Mouse (Mus musculus) MEL (cell line): ENCODE data around the gene Kit. TPM values are rescaled to one million over a fixed set of nuclear protein-coding genes. Genes with fewer than 3 reads are reported as not detected.

Experiments
- DNase-seq: peaks from one replicate; pipeline ENCODE4 v3.0.0; 2011; ENCODE audit warnings: low read depth, low spot score
- H3K27ac ChIP-seq: 2 replicates; pipeline ENCODE4 v1.5.1; 2012; ENCODE audit warnings: low read depth, mild to moderate bottlenecking, control low read depth, low read length, moderate library complexity; ENCODE audit not compliant: control insufficient read depth
- H3K27me3 ChIP-seq, 2 experiments: fragments of 150-350 bp in 1 of 2; sonication (generic) in 1 of 2; 2 replicates each; pipeline ENCODE4 v1.6.1; 2012; ENCODE audit warnings: low read length in 2 of 2, mild to moderate bottlenecking in 2 of 2, improper control_type of control experiment in 1 of 2, moderate library complexity in 1 of 2; ENCODE audit not compliant: insufficient read depth in 2 of 2, control insufficient read depth in 1 of 2
- H3K36me3 ChIP-seq, 2 experiments: 2 replicates each; pipeline ENCODE4 v1.6.1; 2012 to 2014; ENCODE audit warnings: low read length in 2 of 2, improper control_type of control experiment in 1 of 2, inconsistent platforms in 1 of 2, mild to moderate bottlenecking in 1 of 2; ENCODE audit not compliant: insufficient read depth in 2 of 2, control insufficient read depth in 1 of 2
- H3K4me1 ChIP-seq, 2 experiments: fragments of 150-350 bp in 1 of 2; sonication (generic) in 1 of 2; 2 replicates each; pipeline ENCODE4 v1.6.1; 2012; ENCODE audit warnings: low read length in 2 of 2, improper control_type of control experiment in 1 of 2, mild to moderate bottlenecking in 1 of 2; ENCODE audit not compliant: insufficient read depth in 2 of 2, control insufficient read depth in 1 of 2
- H3K4me3 ChIP-seq, 2 experiments: fragments of 150-350 bp in 1 of 2; sonication (generic) in 1 of 2; 2 replicates each; pipeline ENCODE4 v1.5.1; 2012; ENCODE audit warnings: low read depth in 2 of 2, low read length in 2 of 2, mild to moderate bottlenecking in 2 of 2, moderate library complexity in 2 of 2, control low read depth in 1 of 2, improper control_type of control experiment in 1 of 2; ENCODE audit not compliant: control insufficient read depth in 1 of 2, insufficient read depth in 1 of 2
- H3K79me2 ChIP-seq: 2 replicates; pipeline ENCODE4 v1.6.1; 2012; ENCODE audit warnings: mild to moderate bottlenecking, low read length, moderate library complexity; ENCODE audit not compliant: control insufficient read depth, poor library complexity, insufficient read depth
- H3K9ac ChIP-seq: 2 replicates; pipeline ENCODE4 v1.6.1; 2012; ENCODE audit warnings: low read depth, mild to moderate bottlenecking, control low read depth, low read length, moderate library complexity; ENCODE audit not compliant: control insufficient read depth, poor library complexity, severe bottlenecking
- H3K9me3 ChIP-seq: fragments of 150-350 bp; sonication (generic); replicated peaks from 2 replicates; pipeline ENCODE4 v1.6.1; 2012; ENCODE audit warnings: mild to moderate bottlenecking, low read length, improper control_type of control experiment, moderate library complexity; ENCODE audit not compliant: insufficient read depth
- CHD1 ChIP-seq: IDR thresholded peaks from 2 replicates; pipeline ENCODE4 v1.6.1; 2012; ENCODE audit warnings: low read depth, mild to moderate bottlenecking, inconsistent platforms, low read length, improper control_type of control experiment
- CTCF ChIP-seq, 3 experiments: IDR thresholded peaks in 2 of 3; conservative IDR thresholded peaks in 1 of 3; 2 replicates each; pipeline ENCODE4 v1.5.1; 2011 to 2012; ENCODE audit warnings: low read length in 3 of 3, low read depth in 2 of 3, mild to moderate bottlenecking in 2 of 3, improper control_type of control experiment in 1 of 3, inconsistent platforms in 1 of 3, mixed read lengths in 1 of 3, moderate library complexity in 1 of 3; ENCODE audit not compliant: control insufficient read depth in 1 of 3, insufficient read depth in 1 of 3, poor library complexity in 1 of 3, severe bottlenecking in 1 of 3
- E2F4 ChIP-seq: IDR thresholded peaks from 2 replicates; pipeline ENCODE4 v1.6.1; 2011; ENCODE audit warnings: low read depth, low read length, improper control_type of control experiment, borderline replicate concordance
- EP300 ChIP-seq, 2 experiments: IDR thresholded peaks; 2 replicates each; pipeline ENCODE4 v1.6.1; 2011; ENCODE audit warnings: improper control_type of control experiment in 2 of 2, low read length in 2 of 2, low read depth in 1 of 2, mild to moderate bottlenecking in 1 of 2
- GATA1 ChIP-seq: IDR thresholded peaks from 2 replicates; pipeline ENCODE4 v1.6.1; 2011; ENCODE audit warnings: low read depth, low read length, improper control_type of control experiment
- KAT2A ChIP-seq: conservative IDR thresholded peaks from 2 replicates; pipeline ENCODE4 v1.6.1; 2012; ENCODE audit warnings: low read depth, low read length, improper control_type of control experiment, inconsistent platforms
- MYB ChIP-seq: IDR thresholded peaks from 2 replicates; pipeline ENCODE4 v1.6.1; 2011; ENCODE audit warnings: mild to moderate bottlenecking, low read depth, low read length, improper control_type of control experiment
- NELFE ChIP-seq: IDR thresholded peaks from 2 replicates; pipeline ENCODE4 v1.6.1; 2011; ENCODE audit warnings: low read depth, low read length, improper control_type of control experiment
- NRF1 ChIP-seq: IDR thresholded peaks from 2 replicates; pipeline ENCODE4 v1.6.1; 2014; ENCODE audit warnings: low read depth, mild to moderate bottlenecking, inconsistent platforms, low read length, improper control_type of control experiment, moderate library complexity; ENCODE audit not compliant: poor library complexity, insufficient read depth, severe bottlenecking
- POLR2A ChIP-seq, 2 experiments: IDR thresholded peaks; 2 replicates each; pipeline ENCODE4 v1.6.1; 2011 to 2012; ENCODE audit warnings: low read length in 2 of 2, mild to moderate bottlenecking in 2 of 2, control low read depth in 1 of 2, improper control_type of control experiment in 1 of 2, low read depth in 1 of 2, moderate library complexity in 1 of 2; ENCODE audit not compliant: control insufficient read depth in 1 of 2, insufficient read depth in 1 of 2, poor library complexity in 1 of 2
- POLR2AphosphoS2 ChIP-seq: IDR thresholded peaks from 2 replicates; pipeline ENCODE4 v1.6.1; 2011; ENCODE audit warnings: low read length, improper control_type of control experiment
- POLR2AphosphoS5 ChIP-seq: IDR thresholded peaks from 2 replicates; pipeline ENCODE4 v1.6.1; 2012; ENCODE audit warnings: low read depth, borderline replicate concordance, mild to moderate bottlenecking, inconsistent platforms, low read length, moderate library complexity, mixed read lengths
- TAL1 ChIP-seq: IDR thresholded peaks from 2 replicates; pipeline ENCODE4 v1.6.1; 2012; ENCODE audit warnings: mild to moderate bottlenecking, inconsistent platforms, low read length, moderate library complexity, mixed read lengths
- UBTF ChIP-seq: IDR thresholded peaks from 2 replicates; pipeline ENCODE4 v1.6.1; 2012; ENCODE audit warnings: low read depth, mild to moderate bottlenecking, inconsistent platforms, low read length, improper control_type of control experiment, moderate library complexity, borderline replicate concordance; ENCODE audit not compliant: insufficient read depth
- USF1 ChIP-seq: IDR thresholded peaks from 2 replicates; pipeline ENCODE4 v1.6.1; 2014; ENCODE audit warnings: low read depth, mild to moderate bottlenecking, inconsistent platforms, low read length, improper control_type of control experiment, moderate library complexity
- ZKSCAN1 ChIP-seq: IDR thresholded peaks from 2 replicates; pipeline ENCODE4 v1.6.1; 2012; ENCODE audit warnings: low read depth, mild to moderate bottlenecking, inconsistent platforms, low read length, improper control_type of control experiment, moderate library complexity
- polyA plus RNA-seq, 2 experiments: library from polyadenylated mRNA; stranded (reverse) in 1 of 2; unstranded in 1 of 2; fragments of >175 nt in 1 of 2; fragments of >200 nt in 1 of 2; gene quantifications; 2 replicates each; pipeline versions ENCODE4 v1.2.1 to v1.2.4; 2012; ENCODE audit warnings: low replicate concordance in 2 of 2, low read depth in 1 of 2; ENCODE audit not compliant: insufficient read length in 2 of 2, insufficient read depth in 1 of 2, missing spikeins in 1 of 2
- total RNA-seq: library from RNA; depleted of rRNA; stranded (reverse); fragments of 300-350 nt; gene quantifications from 2 replicates; pipeline ENCODE4 v1.2.3, GENCODE M21; 2012

Kit gene
- total and polyA plus RNA-seq, 3 experiments = 1.0 to 1.8 TPM; not detected in 1

GRCm38 (mm10) chr5:75663768-75664167, 89.1 kb downstream of the Kit start:
- no peaks in the 10 kb centered on the region for H3K27me3 ChIP-seq
- TF ChIP-seq GATA1 (no peak), MYB (no peak), CHD1 (no peak)
- no peaks in the 10 kb centered on the region for H3K9me3 ChIP-seq
- no peaks in the 10 kb centered on the region for H3K79me2 ChIP-seq
- no peak for DNase-seq
- no peak overlapping the region for H3K9ac ChIP-seq
- no peak overlapping the region for H3K27ac ChIP-seq
- no peaks in the 10 kb centered on the region for H3K4me1 ChIP-seq
- H3K36me3 ChIP-seq = no peaks in the 10 kb centered on the region
- H3K4me3 ChIP-seq = no peak overlapping the region

DNA sequence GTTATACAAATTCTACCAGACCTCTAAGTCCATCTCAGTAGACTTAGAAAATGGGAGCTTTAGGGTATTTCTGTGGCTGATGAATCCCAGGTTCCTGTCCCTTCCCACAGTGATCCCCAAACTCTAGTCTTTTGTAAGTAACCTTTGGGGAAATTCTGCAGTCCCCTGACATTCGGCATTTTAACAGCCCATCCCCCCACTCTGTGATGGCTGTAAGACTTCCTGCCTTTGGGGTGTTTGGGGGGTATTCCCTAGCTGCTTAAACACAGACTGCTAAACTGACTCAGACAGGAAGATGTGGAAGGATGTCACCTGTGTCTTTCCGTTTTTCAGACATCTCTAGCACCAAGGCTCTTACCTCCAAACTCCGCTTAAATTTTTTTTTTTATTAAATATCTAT, 92.4 kb downstream of the Kit start:
- Histone ChIP-seq H3K79me2 (no peaks in the 10 kb centered on the region), H3K9me3 (no peaks in the 10 kb centered on the region), H3K36me3 (no peaks in the 10 kb centered on the region), H3K9ac (no peak overlapping the region), H3K4me1 (no peaks in the 10 kb centered on the region), H3K4me3 (no peak overlapping the region), H3K27ac (no peak overlapping the region), H3K27me3 (no peaks in the 10 kb centered on the region)
- no peak for TF ChIP-seq NELFE
- no peak for TF ChIP-seq UBTF
- TF ChIP-seq TAL1 = no peak
- no peak for TF ChIP-seq CHD1
- no peak for TF ChIP-seq NRF1
- TF ChIP-seq USF1 = no peak
- no peak for TF ChIP-seq EP300 (IDR thresholded peaks at IDR 0.05; ENCODE audit: low read depth in 1 of 2, low read length in 2 of 2)
- no peak for TF ChIP-seq MYB
- TF ChIP-seq CTCF (IDR thresholded peaks at IDR 0.05 in 2 of 3, conservative IDR thresholded peaks at IDR 0.05 in 1 of 3; ENCODE audit: control insufficient read depth in 1 of 3, insufficient read depth in 1 of 3, low read depth in 2 of 3, low read length in 3 of 3, poor library complexity in 1 of 3, severe bottlenecking in 1 of 3) = no peak
- no peak for TF ChIP-seq GATA1
- TF ChIP-seq POLR2AphosphoS2 = no peak
- TF ChIP-seq POLR2A (IDR thresholded peaks at IDR 0.05; ENCODE audit: control insufficient read depth in 1 of 2, insufficient read depth in 1 of 2, low read depth in 1 of 2, low read length in 2 of 2, poor library complexity in 1 of 2) = no peak
- no peak for TF ChIP-seq ZKSCAN1
- no peak for TF ChIP-seq POLR2AphosphoS5
- TF ChIP-seq E2F4 = no peak
- no peak for TF ChIP-seq KAT2A
- no peak for DNase-seq
